Mouse (Mus musculus) stomach, embryonic 16.5 days (tissue): ENCODE measurements around the gene Lrrc45. TPM values are rescaled to one million over a fixed set of nuclear protein-coding genes. Genes with fewer than 3 reads are reported as not detected.
"Not testable (repeated sequence)": the region's sequence is repeated elsewhere in the genome, so short reads cannot be mapped to it uniquely, and the experiment has no call there.

Source experiments
- ATAC-seq: fragments of 200-750 bp; cut with Nextera tagmentation; 2 replicates; pipeline ENCODE4 v1.8.0; 2017; ENCODE audit warnings: moderate number of reproducible peaks, moderate TSS enrichment; ENCODE audit not compliant: insufficient read depth, low FRiP score
- H3K27ac ChIP-seq: fragments of 300-500 bp; sonication (generic); 2 replicates; pipeline ENCODE4 v1.5.1; 2014; ENCODE audit warnings: low read length
- H3K27me3 ChIP-seq: fragments of 300-500 bp; sonication (generic); 2 replicates; pipeline ENCODE4 v1.6.1; 2014; ENCODE audit warnings: low read length, control low read depth, mixed read lengths; ENCODE audit not compliant: control insufficient read depth, insufficient read depth
- H3K36me3 ChIP-seq: fragments of 300-500 bp; sonication (generic); 2 replicates; pipeline ENCODE4 v1.6.1; 2014; ENCODE audit warnings: low read length; ENCODE audit not compliant: control insufficient read depth, insufficient read depth
- H3K4me1 ChIP-seq: fragments of 300-500 bp; sonication (generic); 2 replicates; pipeline ENCODE4 v1.6.1; 2014; ENCODE audit warnings: low read length, control low read depth, mixed read lengths; ENCODE audit not compliant: control insufficient read depth, insufficient read depth
- H3K4me2 ChIP-seq: fragments of 300-500 bp; sonication (generic); 2 replicates; pipeline ENCODE4 v1.6.1; 2014; ENCODE audit warnings: low read depth, low read length, mixed read lengths
- H3K4me3 ChIP-seq: fragments of 300-500 bp; sonication (generic); replicated peaks from 2 replicates; pipeline ENCODE4 v1.5.1; 2014; ENCODE audit warnings: mild to moderate bottlenecking, low read length
- H3K9ac ChIP-seq: fragments of 300-500 bp; sonication (generic); 2 replicates; pipeline ENCODE4 v1.6.1; 2014; ENCODE audit warnings: low read length
- H3K9me3 ChIP-seq: fragments of 300-500 bp; sonication (generic); replicated peaks from 2 replicates; pipeline ENCODE4 v1.6.1; 2016; ENCODE audit warnings: low read length, control low read depth; ENCODE audit not compliant: control insufficient read depth
- WGBS: fragments of 180-500 bp; shearing (Covaris S2); extraction: QIAGEN DNeasy Blood & Tissue Kit; methylation state at CpG from one replicate; pipeline ENCODE4 v1.1.7; 2014; 5-methylcytosine and 5-hydroxymethylcytosine counted together
- polyA plus RNA-seq: library from polyadenylated mRNA; unstranded; fragments of >200 nt; fragmentation: Nextera tagmentation; extraction: Ambion mirVana; gene quantifications from 2 replicates; pipeline ENCODE4 v1.2.1, GENCODE M21; 2015

Lrrc45 gene
- polyA plus RNA-seq, 1 experiment from 2014 or later, result 59.1 TPM

DNA sequence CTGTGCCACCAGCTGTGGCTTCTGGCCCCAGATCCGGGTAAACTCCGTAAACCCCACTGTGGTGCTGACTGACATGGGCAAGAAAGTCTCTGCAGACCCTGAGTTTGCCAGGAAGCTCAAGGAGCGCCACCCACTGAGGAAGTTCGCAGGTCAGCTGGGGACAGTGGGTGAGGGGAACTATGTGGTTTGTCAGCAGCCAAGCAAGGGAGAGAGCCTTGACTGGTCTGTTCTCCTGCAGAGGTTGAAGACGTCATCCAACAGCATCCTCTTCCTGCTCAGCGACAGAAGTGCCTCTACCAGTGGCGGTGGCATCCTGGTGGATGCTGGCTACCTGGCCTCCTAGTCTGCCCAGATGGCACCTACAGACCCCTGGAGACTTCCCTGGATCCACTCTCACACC lies 53.3 kb downstream of the Lrrc45 start:
- not testable (repeated sequence) for H3K4me2 ChIP-seq, H3K4me1 ChIP-seq, ATAC-seq, H3K27me3 ChIP-seq, H3K9ac ChIP-seq, H3K27ac ChIP-seq, H3K36me3 ChIP-seq, H3K4me3 ChIP-seq, H3K9me3 ChIP-seq
- WGBS, result 61% methylated on average over 3 of the region's 7 CpGs

DNA sequence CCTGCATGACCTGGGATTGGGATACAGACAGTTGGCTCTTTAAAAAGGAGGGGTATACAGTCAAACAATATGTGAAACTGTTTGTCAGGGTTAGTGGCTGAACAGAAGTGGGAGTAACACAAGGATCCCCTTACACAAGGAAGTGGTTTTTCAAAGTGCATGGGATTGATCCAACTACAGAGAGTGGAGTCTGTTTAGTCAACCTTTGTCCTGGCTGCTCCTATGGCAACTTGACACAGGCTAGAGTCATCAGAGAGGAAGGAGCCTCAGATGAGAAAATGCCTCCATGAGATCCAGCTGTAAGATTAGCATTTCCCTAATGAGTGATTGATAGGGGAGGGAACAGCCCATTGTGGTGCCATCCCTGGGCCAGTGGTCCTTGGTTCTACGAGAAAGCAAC lies 54.5 kb downstream of the Lrrc45 start:
- H3K27me3 ChIP-seq, result no peaks in the 10 kb centered on the region
- H3K4me1 ChIP-seq, result no peaks in the 10 kb centered on the region
- no peak overlapping the region for H3K4me3 ChIP-seq
- 67% methylated on average over 1 of the region's 1 CpGs for WGBS
- no peaks in the 10 kb centered on the region for H3K36me3 ChIP-seq
- peak overlapping the region; percentile 42; the same call in 1 of the 2 replicates for H3K27ac ChIP-seq
- H3K9ac ChIP-seq, result no peak overlapping the region
- H3K9me3 ChIP-seq, result no peaks in the 10 kb centered on the region
- peak; percentile 62; the same call in 1 of the 2 replicates for ATAC-seq
- H3K4me2 ChIP-seq, result no peak overlapping the region

Other genes starting within 250 kb of the Lrrc45 start
- 35.6 and 38.1 TPM in 2 replicates for gene Arl16, start 246.3 kb upstream of the Lrrc45 start, polyA plus RNA-seq
- 140 and 145 TPM in 2 replicates for gene Mrpl12, start 229.3 kb upstream of the Lrrc45 start, polyA plus RNA-seq
- 73.9 and 75.8 TPM in 2 replicates for gene Slc25a10, start 222.1 kb upstream of the Lrrc45 start, polyA plus RNA-seq
- 2.2 and 3.0 TPM in 2 replicates for gene Gcgr, start 183.2 kb upstream of the Lrrc45 start, polyA plus RNA-seq
- gene Mcrip1, start 164.2 kb upstream of the Lrrc45 start, polyA plus RNA-seq, result 152 and 171 TPM in 2 replicates
- gene Ppp1r27, start 162.8 kb upstream of the Lrrc45 start, polyA plus RNA-seq, result 2.9 TPM in 1 of 2 replicates, not detected in the other
- 1,026 and 1,183 TPM in 2 replicates for gene P4hb, start 140.7 kb upstream of the Lrrc45 start, polyA plus RNA-seq
- gene Arhgdia, start 132.3 kb upstream of the Lrrc45 start, polyA plus RNA-seq, result 543 and 584 TPM in 2 replicates
- 37.0 and 55.5 TPM in 2 replicates for gene Alyref, start 115.6 kb upstream of the Lrrc45 start, polyA plus RNA-seq
- 176 and 181 TPM in 2 replicates for gene Anapc11, start 115.5 kb upstream of the Lrrc45 start, polyA plus RNA-seq
- 14.9 and 19.1 TPM in 2 replicates for gene Npb, start 105.4 kb upstream of the Lrrc45 start, polyA plus RNA-seq
- gene Pcyt2, start 96.0 kb upstream of the Lrrc45 start, polyA plus RNA-seq, result 185 and 197 TPM in 2 replicates
- 36.6 and 37.7 TPM in 2 replicates for gene Sirt7, start 88.7 kb upstream of the Lrrc45 start, polyA plus RNA-seq
- gene Mafg, start 80.3 kb upstream of the Lrrc45 start, polyA plus RNA-seq, result 19.5 and 22.1 TPM in 2 replicates
- 37.8 and 38.0 TPM in 2 replicates for gene Pycr1, start 70.2 kb upstream of the Lrrc45 start, polyA plus RNA-seq
- gene Myadml2, start 65.8 kb upstream of the Lrrc45 start, polyA plus RNA-seq, result 1.4 TPM in 1 of 2 replicates, not detected in the other
- 2.1 and 2.5 TPM in 2 replicates for gene Notum, start 52.8 kb upstream of the Lrrc45 start, polyA plus RNA-seq
- 102 and 104 TPM in 2 replicates for gene Aspscr1, start 41.0 kb upstream of the Lrrc45 start, polyA plus RNA-seq
- gene Cenpx, start 187 bp upstream of the Lrrc45 start, polyA plus RNA-seq, result 138 and 153 TPM in 2 replicates
- gene Rac3, start 7.5 kb downstream of the Lrrc45 start, polyA plus RNA-seq, result 34.6 and 35.3 TPM in 2 replicates
- gene Dcxr, start 13.4 kb downstream of the Lrrc45 start, polyA plus RNA-seq, result 43.0 and 46.0 TPM in 2 replicates
- 112 and 150 TPM in 2 replicates for gene Cbr2, start 18.2 kb downstream of the Lrrc45 start, polyA plus RNA-seq
- gene Hmga1b, start 48.9 kb downstream of the Lrrc45 start, polyA plus RNA-seq, result 3.9 and 8.1 TPM in 2 replicates
- 41.1 and 43.8 TPM in 2 replicates for gene Rfng, start 70.3 kb downstream of the Lrrc45 start, polyA plus RNA-seq
- gene Gps1, start 70.3 kb downstream of the Lrrc45 start, polyA plus RNA-seq, result 166 and 167 TPM in 2 replicates
- gene Dus1l, start 82.5 kb downstream of the Lrrc45 start, polyA plus RNA-seq, result 60.6 and 69.3 TPM in 2 replicates
- gene Fasn, start 110.6 kb downstream of the Lrrc45 start, polyA plus RNA-seq, result 51.9 and 55.3 TPM in 2 replicates
- gene Ccdc57, start 218.9 kb downstream of the Lrrc45 start, polyA plus RNA-seq, result 5.2 and 5.3 TPM in 2 replicates
- 53.5 and 64.3 TPM in 2 replicates for gene Slc16a3, start 234.6 kb downstream of the Lrrc45 start, polyA plus RNA-seq